Mouse (Mus musculus) midbrain, embryonic 15.5 days (tissue): ENCODE data around the gene 1600014C23Rik. TPM values are rescaled to one million over a fixed set of nuclear protein-coding genes. Genes with fewer than 3 reads are reported as not detected.

Experiments
- ATAC-seq: fragments of 200-750 bp; cut with Nextera tagmentation; replicated peaks from 2 replicates; pipeline ENCODE4 v1.8.0; 2017; ENCODE audit warnings: moderate TSS enrichment
- H3K27ac ChIP-seq: fragments of 300-500 bp; sonication (generic); 2 replicates; pipeline ENCODE4 v1.5.1; 2015; ENCODE audit warnings: mild to moderate bottlenecking, inconsistent platforms
- H3K27me3 ChIP-seq: fragments of 300-500 bp; sonication (generic); replicated peaks from 2 replicates; pipeline ENCODE4 v1.6.1; 2015; ENCODE audit warnings: inconsistent platforms
- H3K36me3 ChIP-seq: fragments of 300-500 bp; sonication (generic); replicated peaks from 2 replicates; pipeline ENCODE4 v1.6.1; 2015; ENCODE audit warnings: inconsistent platforms
- H3K4me1 ChIP-seq: fragments of 300-500 bp; sonication (generic); 2 replicates; pipeline ENCODE4 v1.6.1; 2015; ENCODE audit warnings: inconsistent platforms
- H3K4me2 ChIP-seq: fragments of 300-500 bp; sonication (generic); 2 replicates; pipeline ENCODE4 v1.6.1; 2015; ENCODE audit warnings: inconsistent platforms, mild to moderate bottlenecking, moderate library complexity
- H3K4me3 ChIP-seq: fragments of 300-500 bp; sonication (generic); 2 replicates; pipeline ENCODE4 v1.5.1; 2015; ENCODE audit warnings: mild to moderate bottlenecking, inconsistent platforms
- H3K9ac ChIP-seq: fragments of 300-500 bp; sonication (generic); 2 replicates; pipeline ENCODE4 v1.6.1; 2015; ENCODE audit warnings: mild to moderate bottlenecking, inconsistent platforms
- H3K9me3 ChIP-seq: fragments of 300-500 bp; sonication (generic); 2 replicates; pipeline ENCODE4 v1.6.1; 2016; ENCODE audit warnings: inconsistent platforms
- WGBS: fragments of 180-500 bp; shearing (Covaris S2); methylation state at CpG from one replicate; pipeline ENCODE4 v1.1.7; 2015; ENCODE audit warnings: mixed read lengths; 5-methylcytosine and 5-hydroxymethylcytosine counted together
- polyA plus RNA-seq: library from polyadenylated mRNA; unstranded; fragments of >200 nt; fragmentation: Nextera tagmentation; extraction: Ambion mirVana; gene quantifications from 2 replicates; pipeline ENCODE4 v1.2.1, GENCODE M21; 2015

1600014C23Rik gene
- polyA plus RNA-seq, 1 experiment from 2014 or later: 0.61 TPM

- Histone ChIP-seq H3K36me3 (0 out of 2 replicates have a peak, but pooled peaks cover 6% of the 10 kb centered on the region), H3K4me1 (no peaks in the 10 kb centered on the region), H3K4me3 (no peak overlapping the region), H3K9ac (no peak overlapping the region), H3K27me3 (no peaks in the 10 kb centered on the region), H3K27ac (no peak overlapping the region), H3K4me2 (no peak overlapping the region), H3K9me3 (no peaks in the 10 kb centered on the region)
- 86% methylated on average over 23 of the region's 23 CpGs for WGBS
- no peak for ATAC-seq
Observed at GRCm38 (mm10) chr17:45695227-45696120, 38.2 kb downstream of the 1600014C23Rik start.

DNA sequence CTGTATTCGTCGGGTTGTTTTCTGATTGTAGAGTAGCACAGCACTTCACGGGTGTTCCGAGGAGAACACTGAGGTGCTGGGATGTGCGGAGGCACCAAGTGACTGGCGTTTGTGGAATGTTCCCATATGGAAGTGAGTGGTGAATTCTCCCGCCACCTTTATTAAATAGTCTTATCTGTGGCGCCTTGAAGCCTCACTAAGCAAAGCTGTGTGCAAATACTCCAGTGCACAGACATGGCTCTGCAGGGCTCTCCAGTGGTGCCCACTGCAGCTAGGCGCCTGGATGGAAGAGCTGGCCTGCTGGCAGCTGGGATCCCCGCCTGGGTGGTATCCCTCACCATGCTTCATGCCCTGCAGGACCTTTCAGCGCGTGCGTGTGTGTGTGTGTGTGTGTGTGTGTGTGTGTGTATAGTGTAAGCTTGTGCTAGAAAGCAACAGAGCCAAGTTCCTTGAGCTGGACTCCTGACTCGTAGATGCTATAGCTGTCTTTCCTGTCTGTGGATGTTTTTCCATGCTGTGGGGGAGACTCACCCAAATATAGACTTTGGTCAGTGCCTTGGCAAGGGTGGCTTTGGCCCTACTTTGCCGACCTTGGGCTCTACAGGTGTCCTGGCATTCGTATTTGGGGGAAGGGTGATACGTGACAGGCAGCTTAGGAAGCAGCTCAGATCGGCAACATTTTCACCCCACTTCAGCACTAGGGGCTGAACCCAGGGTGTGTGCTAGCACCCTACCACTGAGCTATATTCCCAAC, 39.7 kb downstream of the 1600014C23Rik start:
- 0 out of 2 replicates have a peak, but pooled peaks cover 6% of the 10 kb centered on the region for H3K36me3 ChIP-seq
- WGBS: 83% methylated on average over 18 of the region's 18 CpGs
- no peaks in the 10 kb centered on the region for H3K27me3 ChIP-seq
- H3K9me3 ChIP-seq: no peaks in the 10 kb centered on the region
- H3K4me3 ChIP-seq: no peak overlapping the region
- no peak overlapping the region for H3K9ac ChIP-seq
- no peak for ATAC-seq
- no peak overlapping the region for H3K4me2 ChIP-seq
- no peak overlapping the region for H3K27ac ChIP-seq
- no peaks in the 10 kb centered on the region for H3K4me1 ChIP-seq

- 81% methylated on average over 5 of the region's 5 CpGs for WGBS
Observed at GRCm38 (mm10) chr17:45692159-45692558, 41.5 kb downstream of the 1600014C23Rik start.

GRCm38 (mm10) chr17:45690044-45690443, 43.6 kb downstream of the 1600014C23Rik start:
- no peaks in the 10 kb centered on the region for H3K9me3 ChIP-seq
- no peak for ATAC-seq
- WGBS: 94% methylated on average over 4 of the region's 4 CpGs

More at GRCm38 (mm10) chr17:45692159-45692558, 41.5 kb downstream of the 1600014C23Rik start:
- no peak for ATAC-seq
- H3K4me1 ChIP-seq: peaks cover 8% of the 10 kb centered on the region
- H3K27ac ChIP-seq: no peak overlapping the region
- no peak overlapping the region for H3K4me3 ChIP-seq
- no peak overlapping the region for H3K4me2 ChIP-seq
- no peaks in the 10 kb centered on the region for H3K9me3 ChIP-seq
- H3K9ac ChIP-seq: no peak overlapping the region
- H3K27me3 ChIP-seq: no peaks in the 10 kb centered on the region
- H3K36me3 ChIP-seq: no peaks in the 10 kb centered on the region

DNA sequence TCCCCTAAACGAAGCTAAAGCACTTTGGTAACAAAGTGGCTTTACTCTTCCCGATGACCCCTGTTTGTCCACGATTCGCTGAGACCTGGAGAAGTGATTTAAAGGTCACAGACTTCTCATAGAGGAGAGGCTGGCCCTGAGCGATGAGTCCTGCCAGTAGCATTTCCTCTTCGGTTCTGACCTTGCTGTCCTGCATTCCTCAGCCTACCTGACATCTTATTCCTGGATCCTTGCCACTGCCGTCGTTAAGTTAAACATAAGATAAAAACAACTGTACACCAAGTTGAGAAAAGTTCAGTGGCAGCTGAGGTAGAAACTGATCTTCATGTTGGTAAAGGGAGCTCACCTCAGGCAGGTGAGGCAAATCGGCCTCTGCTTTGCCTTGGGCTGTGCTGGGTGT, 44.5 kb downstream of the 1600014C23Rik start:
- ATAC-seq: no peak
- 92% methylated on average over 9 of the region's 9 CpGs for WGBS

More at GRCm38 (mm10) chr17:45690044-45690443, 43.6 kb downstream of the 1600014C23Rik start:
- no peak overlapping the region for H3K4me3 ChIP-seq
- peaks cover 13% of the 10 kb centered on the region for H3K4me1 ChIP-seq
- no peak overlapping the region for H3K27ac ChIP-seq
- H3K9ac ChIP-seq: no peak overlapping the region
- no peaks in the 10 kb centered on the region for H3K27me3 ChIP-seq
- no peak overlapping the region for H3K4me2 ChIP-seq
- H3K36me3 ChIP-seq: no peaks in the 10 kb centered on the region

GRCm38 (mm10) chr17:45686716-45687115, 46.9 kb downstream of the 1600014C23Rik start, which contains the start of gene Tmem63b:
Gene Tmem63b, minus strand, starts transcription at chr17:45686905.
- H3K4me3 ChIP-seq: peak within 1 kb of the TSS; percentile 99
- H3K27me3 ChIP-seq: no peaks in the 10 kb centered on the region
- 9% methylated on average over 12 of the region's 12 CpGs for WGBS
- H3K27ac ChIP-seq: peak within 1 kb of the TSS; percentile 94
- H3K4me2 ChIP-seq: peak within 1 kb of the TSS; percentile 79
- peak within 1 kb of the TSS; percentile 95 for H3K9ac ChIP-seq
- no peak for ATAC-seq
- H3K9me3 ChIP-seq: no peaks in the 10 kb centered on the region
- H3K36me3 ChIP-seq: no peaks in the 10 kb centered on the region
- peaks cover 34% of the 10 kb centered on the region for H3K4me1 ChIP-seq

More for the DNA sequence above, 44.5 kb downstream of the 1600014C23Rik start:
- H3K9ac ChIP-seq: no peak overlapping the region
- no peak overlapping the region for H3K4me2 ChIP-seq
- no peaks in the 10 kb centered on the region for H3K36me3 ChIP-seq
- peaks cover 21% of the 10 kb centered on the region for H3K4me1 ChIP-seq
- H3K27ac ChIP-seq: no peak overlapping the region
- no peaks in the 10 kb centered on the region for H3K9me3 ChIP-seq
- H3K4me3 ChIP-seq: no peak overlapping the region
- H3K27me3 ChIP-seq: no peaks in the 10 kb centered on the region

GRCm38 (mm10) chr17:45686093-45686619, 47.5 kb downstream of the 1600014C23Rik start, which contains the start of gene Mrpl14:
Gene Mrpl14, plus strand, starts transcription at chr17:45686322.
- peak; percentile 84 for ATAC-seq
- Histone ChIP-seq H3K4me1 (peaks cover 35% of the 10 kb centered on the region), H3K4me2 (peak within 1 kb of the TSS; percentile 79), H3K27ac (peak within 1 kb of the TSS; percentile 94), H3K27me3 (no peaks in the 10 kb centered on the region), H3K9ac (peak within 1 kb of the TSS; percentile 95), H3K4me3 (peak within 1 kb of the TSS; percentile 99), H3K36me3 (no peaks in the 10 kb centered on the region), H3K9me3 (no peaks in the 10 kb centered on the region)
- under 1% methylated on average over 34 of the region's 50 CpGs for WGBS

DNA sequence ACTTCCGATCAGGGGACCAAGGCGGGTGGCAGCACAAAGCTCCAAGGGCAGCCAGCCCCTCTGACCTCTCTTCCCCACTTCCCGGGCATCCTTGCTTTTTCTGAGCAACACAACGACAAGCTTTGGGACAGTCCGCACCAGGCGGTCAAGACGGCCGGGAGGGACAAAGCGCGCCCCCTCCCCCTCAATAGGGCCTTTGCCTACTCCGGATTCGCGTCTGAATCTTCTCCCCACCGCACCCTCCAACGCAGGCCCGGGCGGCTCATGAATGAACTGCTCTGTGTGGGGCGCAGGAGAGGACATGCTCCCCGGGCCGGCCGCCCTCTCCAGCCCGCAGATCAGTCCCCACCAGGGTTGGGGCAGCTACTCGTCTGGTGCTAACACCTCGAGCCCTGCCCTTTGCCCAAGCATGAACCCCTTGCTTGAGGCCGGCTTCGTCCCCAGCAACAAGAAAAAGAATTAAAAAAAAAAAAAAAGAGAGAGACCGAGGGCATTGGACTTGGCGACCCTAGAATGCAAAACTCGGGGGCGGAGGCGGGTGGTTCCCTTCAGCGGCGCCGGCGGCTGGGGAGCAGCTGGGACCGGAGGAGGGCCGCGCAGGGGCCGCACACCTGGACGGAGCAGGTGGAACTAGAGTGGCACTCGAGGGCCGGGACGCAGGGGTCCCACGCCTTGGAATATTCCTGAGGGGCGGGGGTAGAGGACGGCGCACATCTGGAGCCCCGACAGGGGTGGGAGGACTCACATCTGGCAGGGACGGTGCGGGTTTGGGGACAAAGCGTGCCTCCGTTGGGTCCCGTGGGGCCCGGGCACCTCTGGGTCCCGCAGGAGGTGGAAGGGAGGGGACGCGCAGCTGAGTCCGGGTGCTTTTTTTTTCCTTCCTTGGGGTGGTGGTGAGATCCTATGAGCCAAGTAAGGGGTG, 48.2 kb downstream of the 1600014C23Rik start:
- H3K4me2 ChIP-seq: peak overlapping the region; percentile 79
- H3K27ac ChIP-seq: peak overlapping the region; percentile 94
- no peaks in the 10 kb centered on the region for H3K9me3 ChIP-seq
- WGBS: under 1% methylated on average over 56 of the region's 58 CpGs
- H3K27me3 ChIP-seq: no peaks in the 10 kb centered on the region
- H3K36me3 ChIP-seq: no peaks in the 10 kb centered on the region
- peaks cover 41% of the 10 kb centered on the region for H3K4me1 ChIP-seq
- H3K9ac ChIP-seq: peak overlapping the region; percentile 95
- H3K4me3 ChIP-seq: peak overlapping the region; percentile 99
- ATAC-seq: peak; percentile 62

GRCm38 (mm10) chr17:45684667-45685131, 48.9 kb downstream of the 1600014C23Rik start:
- 28% methylated on average over 14 of the region's 14 CpGs for WGBS
- Histone ChIP-seq H3K27ac (peak overlapping the region; percentile 94), H3K27me3 (no peaks in the 10 kb centered on the region), H3K4me2 (peak overlapping the region; percentile 79), H3K36me3 (no peaks in the 10 kb centered on the region), H3K9ac (peak overlapping the region; percentile 95), H3K4me3 (peak overlapping the region; percentile 99), H3K4me1 (peaks cover 41% of the 10 kb centered on the region), H3K9me3 (no peaks in the 10 kb centered on the region)
- peak; percentile 29 for ATAC-seq
